Comparison of ENCODE assay signal across 27 mouse cellular contexts in the genomic region with DNA sequence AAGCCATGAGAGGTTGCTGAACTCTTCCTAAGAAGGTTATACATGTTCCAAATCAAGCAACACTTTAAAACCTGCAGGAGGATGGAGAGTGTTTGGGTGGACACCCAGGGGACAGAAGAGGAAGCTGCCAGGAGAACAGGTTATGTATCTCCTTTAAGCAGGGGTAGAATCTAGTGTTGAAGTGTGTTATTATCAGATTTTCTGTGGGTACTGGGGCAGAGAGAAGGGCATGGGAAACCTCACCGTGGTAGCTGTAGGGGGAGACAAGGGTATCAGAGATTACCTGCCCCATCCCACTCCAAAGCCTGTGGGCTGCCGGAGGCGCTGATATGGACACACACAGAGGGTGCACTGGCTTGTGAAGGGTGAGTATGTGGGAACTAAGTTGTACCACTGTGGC. TPM values are rescaled to one million over a fixed set of nuclear protein-coding genes. Genes with fewer than 3 reads are reported as not detected.
A peak's percentile ranks its signal among the peaks of the same experiment; 100 is the strongest.
DNase-seq lines count a peak whose midpoint lies in the region; ATAC-seq lines count a peak whose summit lies in the region.
"Had no signal": no experiment of that assay in that cellular context is flagged by ENCODE, and none has a peak within 500 bp of the region (broad histone marks: within the 10 kb centered on the region; RNA-seq: fewer than 3 reads in every experiment).

No protein-coding gene starts in this region.

- H3K9ac ChIP-seq in hindbrain, embryonic 11.5 days (ENCODE audit: low read depth, low read length), result no peak overlapping the region
- no peak overlapping the region for H3K9ac ChIP-seq in hindbrain, embryonic 13.5 days
- no peak overlapping the region for H3K9ac ChIP-seq in kidney, embryonic 16.5 days (replicated peaks; ENCODE audit: low read length)
- H3K9ac ChIP-seq in embryonic facial prominence, embryonic 13.5 days, result no peak overlapping the region
- H3K9ac ChIP-seq: forebrain, postnatal 0 days; heart, embryonic 15.5 days; limb, embryonic 12.5 days; liver, embryonic 15.5 days; lung, embryonic 14.5 days; neural tube, embryonic 12.5 days had no signal

- ATAC-seq in hindbrain, embryonic 11.5 days (ENCODE audit: low FRiP score), result peak; percentile 4
- no peak for ATAC-seq in hindbrain, embryonic 13.5 days (ENCODE audit: low FRiP score)
- peak; percentile 16; the same call in 1 of the 2 replicates for ATAC-seq in kidney, embryonic 16.5 days (ENCODE audit: low FRiP score, low TSS enrichment)
- peak; percentile 24 for ATAC-seq in common myeloid progenitor, adult 5-6 weeks (replicated peaks; ENCODE audit: low read depth, poor library complexity, severe bottlenecking)
- no peak for ATAC-seq in embryonic facial prominence, embryonic 13.5 days (ENCODE audit: insufficient number of reproducible peaks, insufficient read depth, low FRiP score, low TSS enrichment, low read depth)
- no peak for ATAC-seq in inflammation-experienced regulatory T-cells, adult 6 months
- no peak for ATAC-seq in cerebellum, adult (ENCODE audit: insufficient number of reproducible peaks, low FRiP score, low TSS enrichment)

- H3K27ac ChIP-seq in hindbrain, embryonic 11.5 days (ENCODE audit: low read depth, low read length), result no peak overlapping the region
- H3K27ac ChIP-seq in hindbrain, embryonic 13.5 days, result no peak overlapping the region
- no peak overlapping the region for H3K27ac ChIP-seq in kidney, embryonic 16.5 days (ENCODE audit: low read length)
- H3K27ac ChIP-seq in embryonic facial prominence, embryonic 13.5 days, result no peak overlapping the region
- H3K27ac ChIP-seq: forebrain, embryonic 10.5 days; heart, embryonic 15.5 days; hindbrain, postnatal 0 days; limb, embryonic 12.5 days; liver, embryonic 15.5 days; neural tube, embryonic 12.5 days had no signal

- H3K4me1 ChIP-seq in hindbrain, embryonic 11.5 days (replicated peaks; ENCODE audit: control insufficient read depth, insufficient read depth, low read length), result peaks cover 8% of the 10 kb centered on the region
- peaks cover 50% of the 10 kb centered on the region for H3K4me1 ChIP-seq in hindbrain, embryonic 13.5 days (replicated peaks)
- H3K4me1 ChIP-seq in kidney, embryonic 16.5 days (ENCODE audit: insufficient read depth, low read length), result peaks cover 34% of the 10 kb centered on the region
- peaks cover 41% of the 10 kb centered on the region for H3K4me1 ChIP-seq in embryonic facial prominence, embryonic 13.5 days

- no peak overlapping the region for H3K4me2 ChIP-seq in hindbrain, embryonic 11.5 days (replicated peaks; ENCODE audit: low read depth, low read length)
- no peak overlapping the region for H3K4me2 ChIP-seq in hindbrain, embryonic 13.5 days
- H3K4me2 ChIP-seq in kidney, embryonic 16.5 days (replicated peaks; ENCODE audit: low read depth, low read length), result no peak overlapping the region
- H3K4me2 ChIP-seq in embryonic facial prominence, embryonic 13.5 days, result peak overlapping the region; percentile 76
- H3K4me2 ChIP-seq: heart, embryonic 15.5 days; limb, embryonic 12.5 days; liver, embryonic 15.5 days; neural tube, embryonic 12.5 days had no signal

- WGBS in hindbrain, embryonic 11.5 days, result 43% methylated on average over 3 of the region's 3 CpGs
- WGBS in hindbrain, embryonic 13.5 days, result 50% methylated on average over 3 of the region's 3 CpGs
- 27% methylated on average over 3 of the region's 3 CpGs for WGBS in kidney, embryonic 16.5 days
- WGBS in embryonic facial prominence, embryonic 13.5 days, result 42% methylated on average over 3 of the region's 3 CpGs

- DNase-seq in hindbrain, embryonic 11.5 days (ENCODE audit: low spot score), result no peak
- no peak for DNase-seq in kidney, adult 8-10 months
- DNase-seq: adrenal gland, adult 8-10 months; cerebellum, adult 11 months; cerebellum, adult 9-10 months; cerebellum, postnatal 36 days; forebrain, postnatal 0 days; gastrocnemius, postnatal 10 days; kidney, adult 11 months; lung, postnatal 14 days; right cerebral cortex, adult 18-20 months; spleen, adult 18-20 months; thymus, postnatal 14 days had no signal

- no peaks in the 10 kb centered on the region for H3K36me3 ChIP-seq in hindbrain, embryonic 11.5 days (ENCODE audit: control insufficient read depth, insufficient read depth, low read length)
- H3K36me3 ChIP-seq in hindbrain, embryonic 13.5 days, result no peaks in the 10 kb centered on the region
- no peaks in the 10 kb centered on the region for H3K36me3 ChIP-seq in kidney, embryonic 16.5 days (ENCODE audit: insufficient read depth, low read length)
- peaks cover 3% of the 10 kb centered on the region; the same call in 1 of the 2 replicates for H3K36me3 ChIP-seq in embryonic facial prominence, embryonic 13.5 days
- H3K36me3 ChIP-seq: heart, embryonic 15.5 days; liver, embryonic 15.5 days; neural tube, embryonic 12.5 days had no signal

- H3K9me3 ChIP-seq in hindbrain, embryonic 11.5 days (ENCODE audit: control insufficient read depth, low read length), result no peaks in the 10 kb centered on the region
- H3K9me3 ChIP-seq in hindbrain, embryonic 13.5 days, result no peaks in the 10 kb centered on the region
- no peaks in the 10 kb centered on the region for H3K9me3 ChIP-seq in kidney, embryonic 16.5 days (ENCODE audit: low read length)
- no peaks in the 10 kb centered on the region for H3K9me3 ChIP-seq in embryonic facial prominence, embryonic 13.5 days
- H3K9me3 ChIP-seq: forebrain, embryonic 10.5 days; heart, embryonic 15.5 days; limb, embryonic 12.5 days; liver, embryonic 15.5 days; neural tube, embryonic 12.5 days had no signal

- peaks cover 13% of the 10 kb centered on the region for H3K27me3 ChIP-seq in hindbrain, embryonic 11.5 days (ENCODE audit: control insufficient read depth, insufficient read depth, low read length)
- peaks cover 16% of the 10 kb centered on the region for H3K27me3 ChIP-seq in hindbrain, embryonic 13.5 days
- H3K27me3 ChIP-seq in kidney, embryonic 16.5 days (ENCODE audit: insufficient read depth, low read length), result peaks cover 5% of the 10 kb centered on the region; the same call in 1 of the 2 replicates
- peaks cover 13% of the 10 kb centered on the region for H3K27me3 ChIP-seq in embryonic facial prominence, embryonic 13.5 days
- H3K27me3 ChIP-seq: neural tube, embryonic 12.5 days had no signal

- H3K4me3 ChIP-seq in hindbrain, embryonic 11.5 days (ENCODE audit: low read depth, low read length), result no peak overlapping the region
- no peak overlapping the region for H3K4me3 ChIP-seq in hindbrain, embryonic 13.5 days
- no peak overlapping the region for H3K4me3 ChIP-seq in kidney, embryonic 16.5 days (ENCODE audit: low read length)
- no peak overlapping the region for H3K4me3 ChIP-seq in embryonic facial prominence, embryonic 13.5 days
- H3K4me3 ChIP-seq: heart, embryonic 15.5 days; limb, embryonic 12.5 days; liver, embryonic 15.5 days; myocyte; neural tube, embryonic 12.5 days had no signal

RNA-seq across cellular contexts. Expression of gene Ebf4, which starts 2.0 kb away (rescaled TPM):
- 1.1 and 1.2 TPM in 2 replicates for polyA plus RNA-seq in hindbrain, embryonic 11.5 days (2014; fragmentation: Nextera tagmentation; extraction: Ambion mirVana)
- 2.6 and 3.1 TPM in 2 replicates for polyA plus RNA-seq in hindbrain, embryonic 13.5 days (2015; fragmentation: Nextera tagmentation; extraction: Ambion mirVana)
- 2.1 and 2.3 TPM in 2 replicates for polyA plus RNA-seq in kidney, embryonic 16.5 days (2015; fragmentation: Nextera tagmentation; extraction: Ambion mirVana)
- not detected in 2 replicates for total RNA-seq in common myeloid progenitor, adult 5-6 weeks (2017)
- polyA plus RNA-seq in embryonic facial prominence, embryonic 13.5 days (2015; fragmentation: Nextera tagmentation; extraction: Ambion mirVana), result 3.9 and 4.8 TPM in 2 replicates
- not detected for polyA plus RNA-seq in inflammation-experienced regulatory T-cells, adult 6 months (2017; shearing (Covaris generic))

RNA-seq across cellular contexts. Expression of gene Idh3b, which starts 8.7 kb away (rescaled TPM):
- polyA plus RNA-seq in hindbrain, embryonic 11.5 days (2014; fragmentation: Nextera tagmentation; extraction: Ambion mirVana), result 141 and 147 TPM in 2 replicates
- 156 and 157 TPM in 2 replicates for polyA plus RNA-seq in hindbrain, embryonic 13.5 days (2015; fragmentation: Nextera tagmentation; extraction: Ambion mirVana)
- polyA plus RNA-seq in kidney, embryonic 16.5 days (2015; fragmentation: Nextera tagmentation; extraction: Ambion mirVana), result 227 and 246 TPM in 2 replicates
- 110 and 134 TPM in 2 replicates for total RNA-seq in common myeloid progenitor, adult 5-6 weeks (2017)
- polyA plus RNA-seq in embryonic facial prominence, embryonic 13.5 days (2015; fragmentation: Nextera tagmentation; extraction: Ambion mirVana), result 151 and 158 TPM in 2 replicates
- 100 to 1,000 TPM; 147 to 175 (median 150) TPM for polyA plus RNA-seq in inflammation-experienced regulatory T-cells, adult 6 months (2017; shearing (Covaris generic))

RNA-seq across cellular contexts. Expression of gene Nop56, which starts 18.8 kb away (rescaled TPM):
- 297 and 331 TPM in 2 replicates for polyA plus RNA-seq in hindbrain, embryonic 11.5 days (2014; fragmentation: Nextera tagmentation; extraction: Ambion mirVana)
- 230 and 253 TPM in 2 replicates for polyA plus RNA-seq in hindbrain, embryonic 13.5 days (2015; fragmentation: Nextera tagmentation; extraction: Ambion mirVana)
- 310 and 313 TPM in 2 replicates for polyA plus RNA-seq in kidney, embryonic 16.5 days (2015; fragmentation: Nextera tagmentation; extraction: Ambion mirVana)
- 557 and 630 TPM in 2 replicates for total RNA-seq in common myeloid progenitor, adult 5-6 weeks (2017)
- 300 and 333 TPM in 2 replicates for polyA plus RNA-seq in embryonic facial prominence, embryonic 13.5 days (2015; fragmentation: Nextera tagmentation; extraction: Ambion mirVana)
- 100 to 1,000 TPM; 278 to 380 (median 357) TPM for polyA plus RNA-seq in inflammation-experienced regulatory T-cells, adult 6 months (2017; shearing (Covaris generic))

Comparison
In these comparisons a context has a peak if more than half of its experiments do, and no peak if none do; other contexts are left out.
1. ATAC-seq: peak in hindbrain, embryonic 11.5 days (single experiment), kidney, embryonic 16.5 days (single experiment) and common myeloid progenitor, adult 5-6 weeks (single experiment); none in hindbrain, embryonic 13.5 days (single experiment), embryonic facial prominence, embryonic 13.5 days (single experiment), inflammation-experienced regulatory T-cells, adult 6 months (single experiment) and cerebellum, adult (single experiment).